Mouse (Mus musculus) embryonic facial prominence, embryonic 15.5 days (tissue): ENCODE data around the gene Exoc3l2. TPM values are rescaled to one million over a fixed set of nuclear protein-coding genes. Genes with fewer than 3 reads are reported as not detected.
"Not testable (repeated sequence)": the region's sequence is repeated elsewhere in the genome, so short reads cannot be mapped to it uniquely, and the experiment has no call there.

ENCODE experiments used
- ATAC-seq: fragments of 200-750 bp; cut with Nextera tagmentation; 2 replicates; pipeline ENCODE4 v1.8.0; 2017; ENCODE audit warnings: low read depth, moderate TSS enrichment; ENCODE audit not compliant: insufficient number of reproducible peaks, low FRiP score, low TSS enrichment
- H3K27ac ChIP-seq: fragments of 300-500 bp; sonication (generic); replicated peaks from 2 replicates; pipeline ENCODE4 v1.5.1; 2015; ENCODE audit warnings: mild to moderate bottlenecking, inconsistent platforms
- H3K27me3 ChIP-seq: fragments of 300-500 bp; sonication (generic); 2 replicates; pipeline ENCODE4 v1.6.1; 2015; ENCODE audit warnings: inconsistent platforms
- H3K36me3 ChIP-seq: fragments of 300-500 bp; sonication (generic); 2 replicates; pipeline ENCODE4 v1.6.1; 2015; ENCODE audit warnings: mild to moderate bottlenecking, inconsistent platforms
- H3K4me1 ChIP-seq: fragments of 300-500 bp; sonication (generic); 2 replicates; pipeline ENCODE4 v1.6.1; 2015; ENCODE audit warnings: inconsistent platforms
- H3K4me2 ChIP-seq: fragments of 300-500 bp; sonication (generic); replicated peaks from 2 replicates; pipeline ENCODE4 v1.6.1; 2015; ENCODE audit warnings: mild to moderate bottlenecking, inconsistent platforms
- H3K4me3 ChIP-seq: fragments of 300-500 bp; sonication (generic); replicated peaks from 2 replicates; pipeline ENCODE4 v1.5.1; 2015; ENCODE audit warnings: mild to moderate bottlenecking, inconsistent platforms
- H3K9ac ChIP-seq: fragments of 300-500 bp; sonication (generic); 2 replicates; pipeline ENCODE4 v1.6.1; 2015; ENCODE audit warnings: inconsistent platforms
- H3K9me3 ChIP-seq: fragments of 300-500 bp; sonication (generic); replicated peaks from 2 replicates; pipeline ENCODE4 v1.6.1; 2016; ENCODE audit warnings: inconsistent platforms
- WGBS: fragments of 180-500 bp; shearing (Covaris S2); methylation state at CpG from one replicate; pipeline ENCODE4 v1.1.7; 2015; 5-methylcytosine and 5-hydroxymethylcytosine counted together
- polyA plus RNA-seq: library from polyadenylated mRNA; unstranded; fragments of >200 nt; fragmentation: Nextera tagmentation; extraction: Ambion mirVana; gene quantifications from 2 replicates; pipeline ENCODE4 v1.2.1, GENCODE M21; 2015

The Exoc3l2 gene
- polyA plus RNA-seq, 1 experiment from 2014 or later = 1.2 TPM

DNA sequence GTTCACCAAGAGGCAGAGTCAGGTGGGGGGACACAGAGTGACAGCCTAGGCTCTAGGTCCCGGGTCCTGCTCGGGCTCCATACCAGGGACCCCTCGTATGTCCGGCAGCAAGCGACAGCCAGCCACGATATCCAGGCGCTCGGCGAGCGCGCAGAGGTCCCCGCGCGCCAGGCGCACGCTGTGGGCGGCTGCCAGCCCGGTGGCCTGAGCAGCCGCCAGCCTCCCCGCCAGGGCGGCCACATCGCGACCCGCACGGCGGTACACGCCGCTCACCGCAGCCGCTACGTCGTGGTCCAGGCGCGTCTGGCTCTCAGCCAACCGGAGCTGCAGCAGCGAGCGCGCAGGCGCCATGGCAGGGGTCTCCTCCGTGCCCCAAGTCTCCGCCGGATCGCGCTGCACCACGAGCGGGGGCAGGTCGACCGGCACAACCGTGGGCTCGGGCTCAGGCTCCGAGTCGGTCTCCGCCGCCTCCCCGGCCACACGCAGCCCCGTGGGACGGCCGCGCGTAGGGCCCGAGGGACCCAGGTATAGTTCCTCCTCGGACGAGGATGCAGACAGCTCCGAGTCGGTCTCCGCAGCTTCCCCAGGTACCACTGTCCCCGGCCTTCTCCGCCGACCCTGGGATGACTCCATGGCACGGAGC, 44.0 kb downstream of the Exoc3l2 start:
- peaks cover 22% of the 10 kb centered on the region for H3K4me1 ChIP-seq
- H3K9me3 ChIP-seq = no peaks in the 10 kb centered on the region
- H3K27ac ChIP-seq = peak overlapping the region; percentile 22; the same call in 1 of the 2 replicates
- H3K4me2 ChIP-seq = peak overlapping the region; percentile 98
- H3K27me3 ChIP-seq = no peaks in the 10 kb centered on the region
- WGBS = under 1% methylated on average over 71 of the region's 71 CpGs
- H3K36me3 ChIP-seq = no peaks in the 10 kb centered on the region
- peak overlapping the region; percentile 88 for H3K4me3 ChIP-seq
- H3K9ac ChIP-seq = peak overlapping the region; percentile 48
- ATAC-seq = no peak

DNA sequence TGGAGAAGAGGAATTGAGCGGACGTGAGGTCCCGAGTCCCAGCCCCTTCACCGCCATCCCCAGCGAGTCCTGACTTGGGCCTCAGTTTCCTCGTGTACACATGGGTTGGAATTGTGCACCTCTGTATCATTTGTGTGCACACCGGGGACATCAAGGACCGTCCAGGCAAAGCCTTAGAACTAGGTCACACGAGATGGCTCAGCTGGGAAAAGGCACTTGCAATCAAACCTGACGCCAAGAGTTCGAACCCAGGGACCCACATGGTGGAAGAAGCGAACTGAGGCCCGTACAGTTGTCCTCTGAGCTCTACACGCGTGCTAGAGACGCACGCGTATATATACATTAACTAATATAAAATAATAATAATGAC, 44.5 kb downstream of the Exoc3l2 start:
- Histone ChIP-seq H3K27ac (peak overlapping the region; percentile 85; the same call in 1 of the 2 replicates), H3K4me3 (peak overlapping the region; percentile 88), H3K27me3 (no peaks in the 10 kb centered on the region), H3K4me1 (peaks cover 22% of the 10 kb centered on the region), H3K36me3 (no peaks in the 10 kb centered on the region), H3K4me2 (peak overlapping the region; percentile 98), H3K9ac (peak overlapping the region; percentile 48), H3K9me3 (no peaks in the 10 kb centered on the region)
- ATAC-seq = no peak
- WGBS = 4% methylated on average over 18 of the region's 18 CpGs

DNA sequence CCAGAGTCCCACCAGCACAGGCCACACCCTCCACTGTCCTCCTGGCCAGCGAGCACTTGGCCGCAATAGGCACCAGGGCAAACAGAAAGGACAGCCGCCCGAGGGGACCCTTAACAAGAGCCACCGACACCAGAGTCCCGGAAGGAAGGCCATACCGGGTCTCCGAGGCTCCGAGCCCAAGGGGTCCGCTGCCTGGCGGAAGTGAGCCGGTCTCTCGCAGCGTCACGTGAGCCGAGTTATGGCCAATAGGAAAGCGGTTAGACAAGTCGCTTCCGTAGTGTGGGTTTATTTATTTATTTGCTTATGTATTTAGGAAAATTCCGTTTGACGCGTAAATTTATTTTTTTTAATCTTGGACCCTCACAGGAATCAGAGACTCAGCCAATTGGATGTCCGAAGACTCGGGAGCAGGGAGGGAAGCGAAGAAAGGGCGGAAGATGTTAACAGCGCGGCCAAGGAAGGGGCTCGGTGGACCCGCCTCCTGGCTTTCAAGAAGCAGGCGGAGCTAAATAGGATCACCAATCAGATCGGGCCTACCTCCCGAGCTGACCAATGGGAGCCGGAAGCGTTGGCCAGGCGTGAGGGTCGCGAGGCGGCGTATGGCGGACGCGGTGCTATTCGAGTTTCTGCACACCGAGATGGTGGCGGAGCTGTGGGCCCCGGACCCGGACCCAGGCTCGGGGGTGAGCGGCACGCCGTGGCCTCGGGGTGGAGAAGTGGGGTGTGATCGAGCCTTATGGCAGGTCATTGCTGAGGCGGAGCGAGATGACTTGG, 45.2 kb downstream of the Exoc3l2 start, which contains the start of the genes Bloc1s3 and Trappc6a:
TSS of gene Bloc1s3 (minus strand) at position 218 of the 774 bp plus-strand sequence.
TSS of gene Trappc6a (plus strand) at position 246 of the 774 bp plus-strand sequence.
- Histone ChIP-seq H3K4me1 (peaks cover 22% of the 10 kb centered on the region), H3K27me3 (no peaks in the 10 kb centered on the region), H3K4me3 (peak within 1 kb of the TSS; percentile 88), H3K36me3 (no peaks in the 10 kb centered on the region), H3K4me2 (peak within 1 kb of the TSS; percentile 98), H3K9me3 (no peaks in the 10 kb centered on the region), H3K27ac (peak within 1 kb of the TSS; percentile 85), H3K9ac (peak within 1 kb of the TSS; percentile 75)
- ATAC-seq = peak; percentile 91
- WGBS = under 1% methylated on average over 56 of the region's 56 CpGs

DNA sequence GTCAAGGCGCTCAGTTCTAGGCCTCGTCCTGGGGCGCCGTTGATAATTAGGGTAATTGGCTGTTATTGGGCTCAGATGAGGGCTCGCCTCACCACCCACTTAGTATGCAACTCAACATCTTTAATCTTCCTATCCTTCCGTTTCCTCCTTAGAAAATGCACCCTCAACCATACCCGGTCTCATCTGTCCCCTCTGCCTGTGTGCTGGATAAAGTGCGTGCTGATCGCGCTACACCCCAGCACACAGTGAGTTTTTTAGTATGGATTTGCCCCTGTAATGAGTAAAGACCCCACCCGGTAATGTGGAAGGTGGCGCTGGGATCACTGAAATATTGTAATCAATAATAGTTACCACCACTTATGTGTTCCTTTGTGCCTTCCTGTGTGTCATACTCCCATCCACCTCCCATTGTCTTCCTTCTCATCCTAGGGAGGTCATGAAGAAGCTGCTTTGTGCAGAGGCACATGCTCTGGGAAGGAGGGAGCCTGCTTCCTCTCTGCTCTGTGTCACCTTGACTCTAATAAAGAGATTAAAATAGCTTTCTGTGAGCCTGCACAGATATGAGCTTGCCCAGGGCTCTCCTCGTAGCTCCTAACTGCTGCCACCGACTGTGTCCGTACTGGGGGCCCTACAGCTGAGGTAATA, 45.9 kb downstream of the Exoc3l2 start:
- Histone ChIP-seq H3K4me3 (peak overlapping the region; percentile 88), H3K27me3 (no peaks in the 10 kb centered on the region), H3K4me1 (peaks cover 22% of the 10 kb centered on the region), H3K9me3 (no peaks in the 10 kb centered on the region), H3K36me3 (no peaks in the 10 kb centered on the region), H3K4me2 (peak overlapping the region; percentile 98), H3K9ac (peak overlapping the region; percentile 75), H3K27ac (peak overlapping the region; percentile 85; the same call in 1 of the 2 replicates)
- ATAC-seq = no peak
- 8% methylated on average over 15 of the region's 15 CpGs for WGBS

DNA sequence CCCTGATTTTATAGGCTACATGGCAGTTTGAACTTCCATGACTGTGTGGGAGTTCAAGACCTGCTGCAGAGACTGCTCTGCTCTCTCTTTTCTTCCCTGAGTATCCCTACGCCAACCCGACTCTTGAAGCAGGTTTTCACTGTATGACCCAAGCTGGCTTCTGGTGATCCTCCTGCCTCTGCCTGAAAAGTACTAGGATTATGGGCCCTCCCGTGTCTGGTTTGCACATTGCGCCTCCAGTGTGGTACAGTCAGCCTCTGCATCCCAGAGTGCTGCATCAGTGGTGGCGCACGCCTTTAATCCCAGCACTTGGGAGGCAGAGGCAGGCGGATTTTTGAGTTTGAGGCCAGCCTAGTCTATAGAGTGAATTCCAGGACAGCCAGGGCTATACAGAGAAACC, 46.7 kb downstream of the Exoc3l2 start:
- Histone ChIP-seq H3K4me3 (peak overlapping the region; percentile 88; the same call in 1 of the 2 replicates), H3K4me1 (peaks cover 22% of the 10 kb centered on the region), H3K9me3 (no peaks in the 10 kb centered on the region), H3K4me2 (peak overlapping the region; percentile 98), H3K27me3 (no peaks in the 10 kb centered on the region), H3K27ac (no peak overlapping the region), H3K36me3 (no peaks in the 10 kb centered on the region), H3K9ac (no peak overlapping the region)
- WGBS = 92% methylated on average over 7 of the region's 7 CpGs
- ATAC-seq = no peak

DNA sequence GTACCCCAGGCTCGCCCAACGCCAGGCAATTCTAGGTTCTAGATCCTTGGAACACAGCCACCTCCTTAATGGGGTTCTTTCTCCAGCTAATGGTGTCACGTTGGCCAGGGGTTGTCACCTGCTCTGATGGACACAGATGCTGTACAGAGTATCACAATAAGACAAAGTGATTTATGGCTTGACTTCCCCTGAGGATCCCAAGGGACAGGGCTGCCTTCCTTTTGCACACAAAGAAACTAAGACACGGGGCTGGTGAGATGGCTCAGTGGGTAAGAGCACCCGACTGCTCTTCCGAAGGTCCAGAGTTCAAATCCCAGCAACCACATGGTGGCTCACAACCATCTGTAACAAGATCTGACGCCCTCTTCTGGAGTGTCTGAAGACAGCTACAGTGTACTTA, 48.8 kb downstream of the Exoc3l2 start:
- H3K9ac ChIP-seq, H3K36me3 ChIP-seq, H3K9me3 ChIP-seq, ATAC-seq, H3K27me3 ChIP-seq, H3K27ac ChIP-seq, H3K4me2 ChIP-seq, H3K4me3 ChIP-seq: not testable (repeated sequence)
- WGBS = 85% methylated on average over 7 of the region's 7 CpGs
- peaks cover 16% of the 10 kb centered on the region for H3K4me1 ChIP-seq

DNA sequence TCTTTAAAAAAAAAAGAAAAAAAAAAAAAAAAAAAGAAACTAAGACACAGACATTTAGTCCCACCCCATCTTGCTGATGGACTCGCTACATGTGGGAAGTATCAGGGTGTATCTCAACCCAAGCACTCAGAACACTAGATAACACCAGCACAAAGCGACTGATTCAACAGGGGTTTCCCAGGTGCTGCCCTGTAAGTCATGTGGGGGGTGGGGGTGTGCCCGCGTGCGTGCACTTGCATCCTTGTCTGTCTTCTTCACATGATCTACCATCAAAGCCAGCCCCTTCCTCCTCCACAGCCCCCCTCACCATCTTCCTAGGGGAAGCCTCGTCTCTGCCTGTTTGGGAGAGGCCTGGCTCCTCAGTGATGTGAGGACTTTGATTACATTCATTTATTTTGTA, 49.2 kb downstream of the Exoc3l2 start:
- Histone ChIP-seq H3K27me3 (peaks cover 10% of the 10 kb centered on the region), H3K4me2 (no peak overlapping the region), H3K9ac (no peak overlapping the region), H3K9me3 (no peaks in the 10 kb centered on the region), H3K27ac (no peak overlapping the region), H3K4me3 (no peak overlapping the region), H3K36me3 (no peaks in the 10 kb centered on the region), H3K4me1 (peaks cover 15% of the 10 kb centered on the region)
- WGBS = 64% methylated on average over 6 of the region's 6 CpGs
- no peak for ATAC-seq

DNA sequence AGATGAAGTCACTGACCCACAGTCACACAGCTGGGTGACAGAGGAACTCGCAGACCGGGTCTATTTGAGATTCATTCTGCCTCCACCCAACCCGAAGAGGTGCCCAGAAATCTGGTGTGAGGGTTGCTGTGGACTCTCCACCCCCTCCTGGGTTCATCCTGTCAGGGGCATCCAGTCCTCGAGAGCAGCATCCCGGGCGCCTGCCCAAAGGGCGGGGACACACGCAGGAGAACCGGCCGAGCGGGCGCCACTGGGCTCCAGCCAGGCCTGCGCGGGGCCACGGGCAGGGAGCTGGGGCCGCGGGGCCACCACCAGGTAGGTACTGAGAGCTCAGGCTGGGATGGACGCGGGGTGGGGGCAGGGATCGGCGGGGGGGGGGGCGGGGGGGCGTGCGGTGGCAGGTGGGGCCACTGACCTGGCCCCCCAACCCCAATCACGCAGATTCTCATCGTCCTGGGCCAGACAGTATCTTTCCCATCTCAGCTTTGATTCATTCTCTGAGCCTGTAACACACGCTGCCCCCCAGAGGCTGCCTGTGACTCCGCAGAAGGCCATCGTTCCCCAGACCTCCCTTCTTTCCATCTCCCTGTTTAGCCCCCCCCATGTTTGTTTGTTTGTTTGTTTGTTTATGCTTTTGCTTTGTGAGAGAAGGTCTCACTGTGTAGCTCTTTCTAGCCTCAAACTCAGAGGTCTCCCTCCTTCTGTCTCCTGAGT, 54.7 kb downstream of the Exoc3l2 start, which contains the start of gene Nkpd1:
TSS of gene Nkpd1 (plus strand) at position 187 of the 714 bp plus-strand sequence.
- Histone ChIP-seq H3K4me2 (peak within 1 kb of the TSS; percentile 39), H3K9me3 (no peaks in the 10 kb centered on the region), H3K9ac (no peak within 1 kb of the TSS), H3K36me3 (no peaks in the 10 kb centered on the region), H3K27ac (no peak within 1 kb of the TSS), H3K4me3 (peak within 1 kb of the TSS; percentile 20), H3K27me3 (peaks cover 65% of the 10 kb centered on the region), H3K4me1 (peaks cover 20% of the 10 kb centered on the region)
- ATAC-seq = peak; percentile 16; the same call in 1 of the 2 replicates
- 5% methylated on average over 29 of the region's 29 CpGs for WGBS

DNA sequence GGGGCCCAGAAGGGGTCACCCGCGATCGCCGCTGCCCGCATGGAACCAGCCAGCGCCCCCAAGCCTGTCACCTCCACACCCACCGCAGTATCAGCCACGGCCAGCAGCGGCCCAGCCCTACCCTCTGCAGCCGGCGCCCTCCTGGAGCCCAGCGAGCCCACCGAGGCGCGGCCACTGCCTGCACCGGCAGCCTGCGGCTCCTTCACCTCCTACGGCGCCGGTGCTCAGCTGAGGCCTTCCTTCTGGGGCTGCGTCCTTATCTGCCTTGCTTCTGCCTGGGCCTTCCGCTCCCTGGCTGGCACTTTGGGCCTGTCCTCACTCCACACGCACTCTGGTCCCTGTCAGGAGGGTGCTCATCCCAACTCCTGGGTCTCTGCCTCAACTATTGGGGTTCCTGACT, 56.9 kb downstream of the Exoc3l2 start:
- no peak for ATAC-seq
- peak overlapping the region; percentile 38 for H3K4me2 ChIP-seq
- WGBS = 6% methylated on average over 23 of the region's 23 CpGs
- H3K4me1 ChIP-seq = peaks cover 39% of the 10 kb centered on the region
- H3K36me3 ChIP-seq = no peaks in the 10 kb centered on the region
- no peak overlapping the region for H3K27ac ChIP-seq
- no peaks in the 10 kb centered on the region for H3K9me3 ChIP-seq
- H3K4me3 ChIP-seq = peak overlapping the region; percentile 15; the same call in 1 of the 2 replicates
- no peak overlapping the region for H3K9ac ChIP-seq
- H3K27me3 ChIP-seq = peaks cover 87% of the 10 kb centered on the region

DNA sequence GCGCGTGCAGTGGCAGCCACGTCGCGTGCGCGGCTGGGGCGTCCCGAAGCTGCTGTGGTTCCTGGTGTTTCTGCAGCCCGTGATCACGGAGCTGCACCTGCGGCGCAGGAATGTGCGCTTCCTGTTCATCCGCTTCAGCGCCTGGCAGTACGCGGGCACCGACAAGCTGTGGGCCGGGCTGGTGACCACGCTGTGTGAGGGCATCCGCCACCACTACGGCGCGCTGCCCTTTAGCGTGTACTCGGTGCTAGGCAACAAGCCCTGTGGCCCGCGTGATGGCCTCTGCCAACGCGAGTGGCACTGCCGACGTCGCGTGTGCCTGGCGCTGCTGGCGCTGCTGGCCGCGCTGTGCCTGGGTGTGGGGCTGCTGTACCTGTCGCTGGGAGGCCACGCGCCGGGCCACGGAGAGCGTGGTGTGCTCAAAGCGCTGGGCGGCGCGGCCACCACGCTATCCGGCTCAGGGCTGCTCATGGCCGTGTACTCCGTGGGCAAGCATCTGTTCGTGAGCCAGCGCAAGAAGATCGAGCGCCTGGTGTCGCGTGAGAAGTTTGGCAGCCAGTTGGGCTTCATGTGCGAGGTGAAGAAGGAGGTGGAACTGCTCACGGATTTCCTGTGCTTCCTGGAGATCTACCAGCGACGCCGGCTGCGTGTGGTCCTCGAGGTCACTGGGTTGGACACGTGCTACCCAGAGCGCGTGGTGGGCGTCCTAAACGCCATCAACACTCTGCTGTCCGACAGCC, 60.1 kb downstream of the Exoc3l2 start:
- WGBS = 8% methylated on average over 72 of the region's 72 CpGs
- Histone ChIP-seq H3K4me2 (peak overlapping the region; percentile 89), H3K4me1 (peaks cover 29% of the 10 kb centered on the region), H3K36me3 (no peaks in the 10 kb centered on the region), H3K9me3 (no peaks in the 10 kb centered on the region), H3K9ac (0 out of 2 replicates have a peak overlapping the region, but pooled peaks have one; percentile 15), H3K27me3 (peaks cover 75% of the 10 kb centered on the region), H3K4me3 (peak overlapping the region; percentile 46), H3K27ac (no peak overlapping the region)
- no peak for ATAC-seq
